ENCODE assay signal across 23 mouse cellular contexts in the genomic region with DNA sequence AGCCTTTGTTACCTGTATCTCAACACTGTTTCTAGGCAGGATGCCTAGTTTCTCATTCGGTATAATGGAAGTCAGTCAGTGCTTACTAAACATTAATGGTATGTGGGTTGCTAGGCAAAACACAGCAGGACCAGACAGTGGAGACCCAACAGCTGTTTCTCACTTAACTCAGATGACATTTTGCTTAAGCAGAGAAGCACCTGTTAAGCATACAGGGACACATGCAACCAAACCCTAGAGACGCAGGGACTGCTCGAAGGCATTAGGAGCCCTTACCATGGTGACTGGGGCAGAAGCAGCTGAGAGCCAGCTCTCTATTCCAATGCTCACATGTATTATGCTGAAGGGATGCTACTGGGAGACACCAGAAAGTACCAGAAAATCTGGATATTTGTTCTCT. TPM values are rescaled to one million over a fixed set of nuclear protein-coding genes. Genes with fewer than 3 reads are reported as not detected.
"Had no signal": no experiment of that assay in that cellular context is flagged by ENCODE, and none has a peak within 500 bp of the region (broad histone marks: within the 10 kb centered on the region; RNA-seq: fewer than 3 reads in every experiment).

No protein-coding gene starts in this region.

- DNase-seq: liver, postnatal 0 days; lung, adult 2 months; lung, postnatal 14 days; lung, postnatal 36 days; midbrain, embryonic 14.5 days; retina, postnatal 1 day; right cerebral cortex, postnatal 14 days; thymus, adult 2 months; thymus, postnatal 25 days; thymus, postnatal 4 days had no signal

- ATAC-seq: liver, postnatal 0 days; lung, postnatal 0 days; midbrain, embryonic 16.5 days had no signal

- H3K9ac ChIP-seq: liver, postnatal 0 days; lung, embryonic 15.5 days; midbrain, embryonic 12.5 days; neural tube, embryonic 13.5 days; neural tube, embryonic 15.5 days; stomach, embryonic 15.5 days had no signal

- H3K4me1 ChIP-seq: megakaryocyte, embryonic 14.5 days; midbrain, embryonic 10.5 days; midbrain, embryonic 12.5 days; neural tube, embryonic 13.5 days; neural tube, embryonic 15.5 days; stomach, embryonic 15.5 days had no signal

- H3K4me2 ChIP-seq: lung, embryonic 15.5 days; midbrain, embryonic 12.5 days; neural tube, embryonic 13.5 days; neural tube, embryonic 15.5 days; stomach, embryonic 15.5 days had no signal

- H3K27me3 ChIP-seq: lung, embryonic 15.5 days; midbrain, embryonic 12.5 days; neural tube, embryonic 13.5 days; neural tube, embryonic 15.5 days; stomach, embryonic 15.5 days had no signal

- H3K27ac ChIP-seq: lung, embryonic 15.5 days; macrophage; midbrain, embryonic 10.5 days; midbrain, embryonic 12.5 days; neural tube, embryonic 13.5 days; neural tube, embryonic 15.5 days; stomach, embryonic 15.5 days; stomach, postnatal 0 days had no signal

- H3K36me3 ChIP-seq: lung, embryonic 15.5 days; midbrain, embryonic 10.5 days; midbrain, embryonic 12.5 days; neural tube, embryonic 13.5 days; neural tube, embryonic 15.5 days; stomach, embryonic 15.5 days had no signal

- H3K9me3 ChIP-seq: lung, embryonic 15.5 days; midbrain, embryonic 10.5 days; midbrain, embryonic 12.5 days; neural tube, embryonic 13.5 days; neural tube, embryonic 15.5 days; stomach, embryonic 15.5 days had no signal

- H3K4me3 ChIP-seq: lung, embryonic 15.5 days; megakaryocyte, embryonic 14.5 days; midbrain, embryonic 10.5 days; midbrain, embryonic 12.5 days; myocyte; neural tube, embryonic 13.5 days; neural tube, embryonic 15.5 days; stomach, embryonic 15.5 days had no signal

RNA-seq across cellular contexts. Expression of a gene that starts 10.8 kb away (rescaled TPM):
- total RNA-seq: megakaryocyte progenitor cell, adult 5-6 weeks had no signal
- polyA plus RNA-seq: macrophage, myocyte had no signal
